In genomic region chr19:25400212-25400913, GRCm38 (mm10) we compare ENCODE assay signal across 8 mouse cellular contexts.
DNase-seq lines count a peak whose midpoint lies in the region; ATAC-seq and TF ChIP-seq lines count a peak whose summit lies in the region.

No protein-coding gene starts in this region.

- H3K27me3 ChIP-seq in heart, embryonic 11.5 days (ENCODE audit: control insufficient read depth, insufficient read depth, low read length) = no peaks in the 10 kb centered on the region
- H3K27me3 ChIP-seq in embryonic facial prominence, embryonic 14.5 days (replicated peaks; ENCODE audit: control insufficient read depth, insufficient read depth, low read length) = no peaks in the 10 kb centered on the region
- no peaks in the 10 kb centered on the region for H3K27me3 ChIP-seq in kidney, adult 2 months (replicated peaks; ENCODE audit: control insufficient read depth, insufficient read depth, low read length)
- H3K27me3 ChIP-seq in midbrain, postnatal 0 days (ENCODE audit: insufficient read depth, low read length) = no peaks in the 10 kb centered on the region

- TF ChIP-seq CTCF in kidney, adult 2 months (conservative IDR thresholded peaks at IDR 0.05; ENCODE audit: insufficient read depth, insufficient read length, low read depth, low read length) = no peak
- TF ChIP-seq CTCF in midbrain, postnatal 0 days (IDR thresholded peaks at IDR 0.05) = no peak

- no peaks in the 10 kb centered on the region for H3K36me3 ChIP-seq in heart, embryonic 11.5 days (ENCODE audit: control insufficient read depth, insufficient read depth, low read length)
- H3K36me3 ChIP-seq in embryonic facial prominence, embryonic 14.5 days (ENCODE audit: control insufficient read depth, insufficient read depth, low read length) = no peaks in the 10 kb centered on the region
- no peaks in the 10 kb centered on the region for H3K36me3 ChIP-seq in kidney, adult 2 months (ENCODE audit: control insufficient read depth, insufficient read depth, low read length)
- H3K36me3 ChIP-seq in midbrain, postnatal 0 days (ENCODE audit: insufficient read depth, low read length) = no peaks in the 10 kb centered on the region

- 36% methylated on average over 13 of the region's 13 CpGs for WGBS in heart, embryonic 11.5 days (ENCODE audit: insufficient replicate concordance)
- WGBS in embryonic facial prominence, embryonic 14.5 days = 29% methylated on average over 13 of the region's 13 CpGs
- 30% methylated on average over 13 of the region's 13 CpGs for WGBS in kidney, adult 2 months
- 12% methylated on average over 13 of the region's 13 CpGs for WGBS in midbrain, postnatal 0 days

- H3K9ac ChIP-seq in heart, embryonic 11.5 days (ENCODE audit: low read depth, low read length) = peak overlapping the region; percentile 24; the same call in 1 of the 2 replicates
- no peak overlapping the region for H3K9ac ChIP-seq in embryonic facial prominence, embryonic 14.5 days (ENCODE audit: low read depth, low read length)
- no peak overlapping the region for H3K9ac ChIP-seq in midbrain, postnatal 0 days (replicated peaks; ENCODE audit: low read length, poor library complexity, severe bottlenecking)

- peaks cover 36% of the 10 kb centered on the region for H3K4me1 ChIP-seq in heart, embryonic 11.5 days (ENCODE audit: control insufficient read depth, insufficient read depth, low read length)
- H3K4me1 ChIP-seq in embryonic facial prominence, embryonic 14.5 days (ENCODE audit: control insufficient read depth, insufficient read depth, low read length) = peaks cover 24% of the 10 kb centered on the region
- peaks cover 16% of the 10 kb centered on the region for H3K4me1 ChIP-seq in kidney, adult 2 months (ENCODE audit: control insufficient read depth, insufficient read depth, low read length)
- H3K4me1 ChIP-seq in midbrain, postnatal 0 days (ENCODE audit: insufficient read depth, low read length) = peaks cover 11% of the 10 kb centered on the region; the same call in 1 of the 2 replicates

- no peak overlapping the region for H3K4me3 ChIP-seq in heart, embryonic 11.5 days (ENCODE audit: low read depth, low read length)
- no peak overlapping the region for H3K4me3 ChIP-seq in embryonic facial prominence, embryonic 14.5 days (ENCODE audit: low read depth, low read length)
- H3K4me3 ChIP-seq in kidney, adult 2 months (ENCODE audit: insufficient read depth, low read depth, low read length) = no peak overlapping the region
- peak overlapping the region; percentile 7; the same call in 1 of the 2 replicates for H3K4me3 ChIP-seq in midbrain, postnatal 0 days (ENCODE audit: low read depth, low read length)

- no peak for DNase-seq in heart, adult 18-20 months
- no peak for DNase-seq in embryonic facial prominence, embryonic 14.5 days (ENCODE audit: low spot score)
- peak; percentile 64 for DNase-seq in kidney, adult 2 months
- DNase-seq in midbrain, postnatal 0 days (ENCODE audit: low spot score) = peak; percentile 26
- DNase-seq in spleen, adult 18-20 months = no peak
- DNase-seq in adrenal gland, postnatal 10 days = no peak
- no peak for DNase-seq in right cerebral cortex, postnatal 10 days (ENCODE audit: low spot score in 2 of 2)

- peak overlapping the region; percentile 41 for H3K4me2 ChIP-seq in heart, embryonic 11.5 days
- H3K4me2 ChIP-seq in embryonic facial prominence, embryonic 14.5 days (ENCODE audit: low read depth, low read length) = peak overlapping the region; percentile 26
- H3K4me2 ChIP-seq in midbrain, postnatal 0 days (ENCODE audit: low read depth, low read length, poor library complexity, severe bottlenecking) = peak overlapping the region; percentile 31; the same call in 1 of the 2 replicates

- no peak for TF ChIP-seq POLR2A in kidney, adult 2 months (IDR thresholded peaks at IDR 0.05; ENCODE audit: low read depth, low read length)

- H3K27ac ChIP-seq in heart, embryonic 11.5 days (ENCODE audit: low read depth, low read length) = peak overlapping the region; percentile 88
- peak overlapping the region; percentile 65 for H3K27ac ChIP-seq in embryonic facial prominence, embryonic 14.5 days (replicated peaks; ENCODE audit: low read depth, low read length)
- H3K27ac ChIP-seq in kidney, adult 2 months (ENCODE audit: insufficient read depth, low read depth, low read length) = peak overlapping the region; percentile 84
- H3K27ac ChIP-seq in midbrain, postnatal 0 days (ENCODE audit: low read depth, low read length) = peak overlapping the region; percentile 12; the same call in 1 of the 2 replicates

- ATAC-seq in heart, embryonic 11.5 days (replicated peaks; ENCODE audit: insufficient number of reproducible peaks, low FRiP score, low TSS enrichment) = no peak
- ATAC-seq in embryonic facial prominence, embryonic 14.5 days (ENCODE audit: low read depth) = peak; percentile 36; the same call in 1 of the 2 replicates
- peak; percentile 74 for ATAC-seq in midbrain, postnatal 0 days (ENCODE audit: low FRiP score)

- H3K9me3 ChIP-seq in heart, embryonic 11.5 days (replicated peaks; ENCODE audit: control insufficient read depth, low read length) = no peaks in the 10 kb centered on the region
- no peaks in the 10 kb centered on the region for H3K9me3 ChIP-seq in embryonic facial prominence, embryonic 14.5 days (ENCODE audit: control insufficient read depth, low read length)
- no peaks in the 10 kb centered on the region for H3K9me3 ChIP-seq in midbrain, postnatal 0 days (ENCODE audit: low read length)

Comparison
In these comparisons a context has a peak if more than half of its experiments do, and no peak if none do; other contexts are left out.
1. H3K27ac ChIP-seq: peak in every context shown above with its lines; median percentile 88 in heart, embryonic 11.5 days; 84 in kidney, adult 2 months; 65 in embryonic facial prominence, embryonic 14.5 days; 12 in midbrain, postnatal 0 days.
2. DNase-seq: peak in kidney, adult 2 months (single experiment) and midbrain, postnatal 0 days (single experiment); none in heart, adult 18-20 months (0 of 2), embryonic facial prominence, embryonic 14.5 days (single experiment), spleen, adult 18-20 months (0 of 2), adrenal gland, postnatal 10 days (single experiment) and right cerebral cortex, postnatal 10 days (0 of 2).
3. Peak in every context shown above with its lines, with median percentiles within 50 percentile points of each other: H3K4me2 ChIP-seq.